Mouse (Mus musculus) lung, embryonic 15.5 days (tissue): Measurements from ENCODE around the gene Evl. TPM values are rescaled to one million over a fixed set of nuclear protein-coding genes. Genes with fewer than 3 reads are reported as not detected.
"Not testable (repeated sequence)": the region's sequence is repeated elsewhere in the genome, so short reads cannot be mapped to it uniquely, and the experiment has no call there.

Experiments used
- ATAC-seq: fragments of 200-750 bp; cut with Nextera tagmentation; 2 replicates; pipeline ENCODE4 v1.8.0; 2017; ENCODE audit warnings: moderate number of reproducible peaks, borderline replicate concordance; ENCODE audit not compliant: low FRiP score, low TSS enrichment; ENCODE audit errors: extremely low read depth
- H3K27ac ChIP-seq: fragments of 300-500 bp; sonication (generic); 2 replicates; pipeline ENCODE4 v1.5.1; 2015; ENCODE audit warnings: moderate library complexity, mild to moderate bottlenecking, inconsistent platforms
- H3K27me3 ChIP-seq: fragments of 300-500 bp; sonication (generic); 2 replicates; pipeline ENCODE4 v1.6.1; 2015; ENCODE audit warnings: inconsistent platforms
- H3K36me3 ChIP-seq: fragments of 300-500 bp; sonication (generic); 2 replicates; pipeline ENCODE4 v1.6.1; 2015; ENCODE audit warnings: inconsistent platforms
- H3K4me1 ChIP-seq: fragments of 300-500 bp; sonication (generic); 2 replicates; pipeline ENCODE4 v1.6.1; 2015; ENCODE audit warnings: inconsistent platforms
- H3K4me2 ChIP-seq: fragments of 300-500 bp; sonication (generic); 2 replicates; pipeline ENCODE4 v1.6.1; 2015; ENCODE audit warnings: inconsistent platforms, mild to moderate bottlenecking, moderate library complexity
- H3K4me3 ChIP-seq: fragments of 300-500 bp; sonication (generic); 2 replicates; pipeline ENCODE4 v1.5.1; 2015; ENCODE audit warnings: mild to moderate bottlenecking, inconsistent platforms
- H3K9ac ChIP-seq: fragments of 300-500 bp; sonication (generic); 2 replicates; pipeline ENCODE4 v1.6.1; 2015; ENCODE audit warnings: inconsistent platforms
- H3K9me3 ChIP-seq: fragments of 300-500 bp; sonication (generic); 2 replicates; pipeline ENCODE4 v1.6.1; 2016; ENCODE audit warnings: inconsistent platforms
- WGBS: fragments of 180-500 bp; shearing (Covaris S2); methylation state at CpG from one replicate; pipeline ENCODE4 v1.1.7; 2015; 5-methylcytosine and 5-hydroxymethylcytosine counted together
- polyA plus RNA-seq: library from polyadenylated mRNA; unstranded; fragments of >200 nt; fragmentation: Nextera tagmentation; extraction: Ambion mirVana; gene quantifications from 2 replicates; pipeline ENCODE4 v1.2.1, GENCODE M21; 2015

The Evl gene
- polyA plus RNA-seq, 1 experiment from 2014 or later, result 55.6 TPM

- Histone ChIP-seq H3K27ac (no peak within 1 kb of the TSS), H3K36me3 (no peaks in the 10 kb centered on the region), H3K27me3 (peaks cover 44% of the 10 kb centered on the region), H3K9me3 (no peaks in the 10 kb centered on the region), H3K4me1 (peaks cover 5% of the 10 kb centered on the region; the same call in 1 of the 2 replicates), H3K9ac (peak within 1 kb of the TSS; percentile 13; the same call in 1 of the 2 replicates), H3K4me2 (peak within 1 kb of the TSS; percentile 63), H3K4me3 (peak within 1 kb of the TSS; percentile 29)
- WGBS, result 1% methylated on average over 32 of the region's 32 CpGs
- ATAC-seq, result peak; percentile 55
These were observed 147.7 kb downstream of the Evl start, which contains the start of gene Degs2 for GRCm38 (mm10) chr12:108702185-108702584. Degs2 (minus strand) TSS chr12:108702315.

- 76% methylated on average over 6 of the region's 6 CpGs for WGBS
- no peak overlapping the region for H3K4me3 ChIP-seq
- no peak overlapping the region for H3K27ac ChIP-seq
- H3K9ac ChIP-seq, result no peak overlapping the region
- H3K4me2 ChIP-seq, result no peak overlapping the region
- H3K4me1 ChIP-seq, result peaks cover 5% of the 10 kb centered on the region; the same call in 1 of the 2 replicates
- peaks cover 41% of the 10 kb centered on the region for H3K27me3 ChIP-seq
- H3K36me3 ChIP-seq, result no peaks in the 10 kb centered on the region
- H3K9me3 ChIP-seq, result no peaks in the 10 kb centered on the region
- no peak for ATAC-seq
These were observed 151.0 kb downstream of the Evl start for GRCm38 (mm10) chr12:108705486-108705885.

GRCm38 (mm10) chr12:108706129-108706528 is 151.6 kb downstream of the Evl start:
- H3K9me3 ChIP-seq, result no peaks in the 10 kb centered on the region
- H3K9ac ChIP-seq, result no peak overlapping the region
- no peak for ATAC-seq
- peaks cover 35% of the 10 kb centered on the region for H3K27me3 ChIP-seq
- peaks cover 5% of the 10 kb centered on the region; the same call in 1 of the 2 replicates for H3K4me1 ChIP-seq
- H3K27ac ChIP-seq, result no peak overlapping the region
- 41% methylated on average over 7 of the region's 7 CpGs for WGBS
- H3K4me3 ChIP-seq, result no peak overlapping the region
- no peak overlapping the region for H3K4me2 ChIP-seq
- no peaks in the 10 kb centered on the region for H3K36me3 ChIP-seq

- 0 out of 2 replicates have a peak, but pooled peaks cover 4% of the 10 kb centered on the region for H3K4me1 ChIP-seq
- 82% methylated on average over 6 of the region's 6 CpGs for WGBS
- H3K4me3 ChIP-seq, result no peak overlapping the region
- H3K4me2 ChIP-seq, result no peak overlapping the region
- peaks cover 2% of the 10 kb centered on the region; the same call in 1 of the 2 replicates for H3K27me3 ChIP-seq
- ATAC-seq, result no peak
- no peak overlapping the region for H3K9ac ChIP-seq
- no peak overlapping the region for H3K27ac ChIP-seq
- no peaks in the 10 kb centered on the region for H3K9me3 ChIP-seq
- H3K36me3 ChIP-seq, result no peaks in the 10 kb centered on the region
These were observed 154.9 kb downstream of the Evl start for GRCm38 (mm10) chr12:108709386-108709785.

GRCm38 (mm10) chr12:108709964-108710765 is 155.6 kb downstream of the Evl start:
- H3K4me2 ChIP-seq, result no peak overlapping the region; the same call in 1 of the 2 replicates
- H3K9ac ChIP-seq, result no peak overlapping the region
- WGBS, result 68% methylated on average over 6 of the region's 6 CpGs
- no peaks in the 10 kb centered on the region for H3K9me3 ChIP-seq
- no peaks in the 10 kb centered on the region for H3K36me3 ChIP-seq
- H3K27me3 ChIP-seq, result no peaks in the 10 kb centered on the region
- ATAC-seq, result no peak
- 0 out of 2 replicates have a peak, but pooled peaks cover 4% of the 10 kb centered on the region for H3K4me1 ChIP-seq
- H3K4me3 ChIP-seq, result no peak overlapping the region
- peak overlapping the region; percentile 78 for H3K27ac ChIP-seq

- Histone ChIP-seq H3K4me1 (0 out of 2 replicates have a peak, but pooled peaks cover 4% of the 10 kb centered on the region), H3K9ac (no peak overlapping the region), H3K27ac (peak overlapping the region; percentile 87), H3K27me3 (no peaks in the 10 kb centered on the region), H3K4me2 (peak overlapping the region; percentile 20; the same call in 1 of the 2 replicates), H3K9me3 (no peaks in the 10 kb centered on the region), H3K36me3 (no peaks in the 10 kb centered on the region), H3K4me3 (no peak overlapping the region)
- peak; percentile 67; the same call in 1 of the 2 replicates for ATAC-seq
- 51% methylated on average over 9 of the region's 9 CpGs for WGBS
These were observed 156.5 kb downstream of the Evl start for GRCm38 (mm10) chr12:108710861-108711615.

GRCm38 (mm10) chr12:108712481-108712880 is 158.0 kb downstream of the Evl start:
- H3K27ac ChIP-seq, result 0 out of 2 replicates have a peak overlapping the region, but pooled peaks have one; percentile 87
- 0 out of 2 replicates have a peak, but pooled peaks cover 4% of the 10 kb centered on the region for H3K4me1 ChIP-seq
- no peak overlapping the region for H3K9ac ChIP-seq
- H3K27me3 ChIP-seq, result no peaks in the 10 kb centered on the region
- ATAC-seq, result no peak
- no peak overlapping the region for H3K4me3 ChIP-seq
- no peaks in the 10 kb centered on the region for H3K36me3 ChIP-seq
- 59% methylated on average over 4 of the region's 4 CpGs for WGBS
- H3K9me3 ChIP-seq, result no peaks in the 10 kb centered on the region
- H3K4me2 ChIP-seq, result no peak overlapping the region

- H3K4me3 ChIP-seq, H3K27me3 ChIP-seq, H3K27ac ChIP-seq, H3K4me2 ChIP-seq, H3K36me3 ChIP-seq, H3K9me3 ChIP-seq, H3K9ac ChIP-seq, ATAC-seq, H3K4me1 ChIP-seq: not testable (repeated sequence)
- 91% methylated on average over 14 of the region's 14 CpGs for WGBS
These were observed 159.5 kb downstream of the Evl start for GRCm38 (mm10) chr12:108713972-108714371.

- Histone ChIP-seq H3K9ac (no peak overlapping the region), H3K4me2 (no peak overlapping the region), H3K36me3 (no peaks in the 10 kb centered on the region), H3K9me3 (no peaks in the 10 kb centered on the region), H3K27me3 (no peaks in the 10 kb centered on the region), H3K4me1 (0 out of 2 replicates have a peak, but pooled peaks cover 4% of the 10 kb centered on the region), H3K4me3 (no peak overlapping the region), H3K27ac (peak overlapping the region; percentile 58; the same call in 1 of the 2 replicates)
- no peak for ATAC-seq
- 77% methylated on average over 5 of the region's 5 CpGs for WGBS
These were observed 161.3 kb downstream of the Evl start for GRCm38 (mm10) chr12:108715854-108716253.

GRCm38 (mm10) chr12:108718485-108718884 is 164.0 kb downstream of the Evl start:
- Histone ChIP-seq H3K4me3 (no peak overlapping the region), H3K27ac (no peak overlapping the region), H3K9me3 (no peaks in the 10 kb centered on the region), H3K9ac (no peak overlapping the region), H3K4me2 (no peak overlapping the region), H3K36me3 (no peaks in the 10 kb centered on the region), H3K27me3 (no peaks in the 10 kb centered on the region), H3K4me1 (no peaks in the 10 kb centered on the region)
- ATAC-seq, result no peak
- 82% methylated on average over 3 of the region's 3 CpGs for WGBS

- ATAC-seq, result no peak
- Histone ChIP-seq H3K4me2 (no peak overlapping the region), H3K4me3 (no peak overlapping the region), H3K9me3 (no peaks in the 10 kb centered on the region), H3K9ac (no peak overlapping the region), H3K27ac (no peak overlapping the region), H3K27me3 (no peaks in the 10 kb centered on the region), H3K4me1 (no peaks in the 10 kb centered on the region), H3K36me3 (no peaks in the 10 kb centered on the region)
- 94% methylated on average over 4 of the region's 4 CpGs for WGBS
These were observed 167.9 kb downstream of the Evl start for GRCm38 (mm10) chr12:108722464-108722863.
